In the genomic region with DNA sequence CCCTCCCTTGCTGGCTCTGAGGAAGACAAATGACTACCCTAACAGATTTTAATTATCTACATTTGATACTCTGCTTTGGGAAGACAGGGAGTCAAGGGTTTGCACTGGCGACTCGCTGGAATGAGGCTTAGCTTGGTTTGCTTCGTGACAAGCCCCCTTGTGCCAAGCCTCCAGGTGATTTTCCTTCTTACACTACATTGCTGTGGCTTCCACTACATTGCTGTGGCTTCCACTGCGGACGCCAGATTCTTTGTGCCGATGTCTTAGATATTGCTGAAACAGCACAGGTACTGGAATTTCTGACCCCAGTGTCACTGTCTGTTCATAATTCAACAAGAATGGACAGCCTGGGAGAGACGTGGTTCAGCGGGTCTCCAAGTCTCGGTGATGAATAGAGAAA, we compare ENCODE assay signal across 27 mouse cellular contexts.
"Had no signal": no experiment of that assay in that cellular context is flagged by ENCODE, and none has a peak within 500 bp of the region (broad histone marks: within the 10 kb centered on the region; RNA-seq: fewer than 3 reads in every experiment).

No protein-coding gene starts in this region.

- H3K27me3 ChIP-seq: embryonic facial prominence, embryonic 12.5 days; forebrain, embryonic 13.5 days had no signal

- H3K4me2 ChIP-seq: embryonic facial prominence, embryonic 12.5 days; embryonic facial prominence, embryonic 13.5 days; embryonic facial prominence, embryonic 15.5 days; forebrain, embryonic 12.5 days; forebrain, embryonic 13.5 days; forebrain, embryonic 15.5 days had no signal

- H3K4me1 ChIP-seq: embryonic facial prominence, embryonic 10.5 days; embryonic facial prominence, embryonic 12.5 days; embryonic facial prominence, embryonic 13.5 days; embryonic facial prominence, embryonic 15.5 days had no signal

- H3K36me3 ChIP-seq: embryonic facial prominence, embryonic 10.5 days; embryonic facial prominence, embryonic 12.5 days; embryonic facial prominence, embryonic 13.5 days; embryonic facial prominence, embryonic 15.5 days; forebrain, embryonic 10.5 days; forebrain, embryonic 12.5 days; forebrain, embryonic 15.5 days had no signal

- DNase-seq: cerebellum, adult 2 months; cerebellum, adult 8-10 months; cerebellum, adult 9-10 months; cerebellum, adult 9-11 months; cerebellum, postnatal 10 days; cerebellum, postnatal 14 days; cerebellum, postnatal 25 days; cerebellum, postnatal 36 days; forebrain, postnatal 0 days; gastrocnemius, adult 2 months; gastrocnemius, postnatal 10 days; gastrocnemius, postnatal 14 days; gastrocnemius, postnatal 25 days; gastrocnemius, postnatal 36 days; heart, adult 18-20 months; heart, adult 2 months had no signal

- ATAC-seq: forebrain, embryonic 13.5 days; forebrain, embryonic 14.5 days; forebrain, embryonic 15.5 days; forebrain, embryonic 16.5 days; forebrain, postnatal 0 days had no signal

- H3K27ac ChIP-seq: embryonic facial prominence, embryonic 10.5 days; embryonic facial prominence, embryonic 12.5 days; embryonic facial prominence, embryonic 13.5 days; embryonic facial prominence, embryonic 15.5 days; forebrain, embryonic 10.5 days; forebrain, embryonic 12.5 days; forebrain, embryonic 13.5 days; forebrain, embryonic 15.5 days; gastrocnemius, adult 2 months; heart, adult 2 months had no signal

- H3K4me3 ChIP-seq: embryonic facial prominence, embryonic 10.5 days; embryonic facial prominence, embryonic 12.5 days; embryonic facial prominence, embryonic 13.5 days; embryonic facial prominence, embryonic 15.5 days; erythroblast, embryonic 14.5 days; forebrain, embryonic 10.5 days; forebrain, embryonic 12.5 days; forebrain, embryonic 13.5 days; forebrain, embryonic 15.5 days; gastrocnemius, adult 2 months; heart, adult 2 months had no signal

- H3K9ac ChIP-seq: embryonic facial prominence, embryonic 12.5 days; embryonic facial prominence, embryonic 13.5 days; embryonic facial prominence, embryonic 15.5 days; forebrain, embryonic 12.5 days; forebrain, embryonic 13.5 days; forebrain, embryonic 15.5 days; forebrain, postnatal 0 days had no signal

- H3K9me3 ChIP-seq: embryonic facial prominence, embryonic 10.5 days; embryonic facial prominence, embryonic 12.5 days; embryonic facial prominence, embryonic 13.5 days; embryonic facial prominence, embryonic 15.5 days; forebrain, embryonic 10.5 days; forebrain, embryonic 12.5 days; forebrain, embryonic 13.5 days; forebrain, embryonic 15.5 days had no signal
